Mouse (Mus musculus) small intestine, adult 2 months (tissue): Measurements from ENCODE around the gene Bmpr1b.

Source experiments
- CTCF ChIP-seq: fragments of 200-500 bp; IDR thresholded peaks from 2 replicates; pipeline ENCODE4 v1.5.1; 2012; ENCODE audit warnings: low read depth, mild to moderate bottlenecking, control low read depth, inconsistent platforms, low read length, moderate library complexity, mixed read lengths; ENCODE audit not compliant: insufficient replicate concordance, insufficient read length; ENCODE audit errors: extremely low read depth
- POLR2A ChIP-seq: fragments of 200-500 bp; IDR thresholded peaks from 2 replicates; pipeline ENCODE4 v1.6.1; 2012; ENCODE audit warnings: low read depth, mild to moderate bottlenecking, control low read depth, inconsistent platforms, low read length, moderate library complexity

DNA sequence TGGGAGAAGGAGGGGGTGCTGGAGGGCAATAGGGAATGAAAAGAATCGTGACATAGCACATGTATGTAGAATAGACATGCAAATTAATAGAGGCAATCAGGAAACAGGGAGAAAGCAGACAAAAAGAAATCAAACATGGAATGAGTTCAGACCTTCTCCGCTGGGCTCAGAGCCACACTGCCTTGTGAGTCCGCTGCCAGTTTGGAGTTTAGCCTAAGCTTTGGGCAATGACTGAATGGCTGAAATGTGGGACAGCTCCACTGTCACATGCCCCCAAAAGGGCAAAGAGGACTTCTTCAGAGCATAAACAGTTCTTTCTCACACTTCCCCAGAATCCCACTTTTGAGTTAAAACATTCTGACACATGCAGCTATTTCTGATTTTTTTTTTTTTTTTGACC, 236.3 kb downstream of the Bmpr1b start:
- TF ChIP-seq POLR2A, result no peak
- TF ChIP-seq CTCF, result no peak
